Mouse (Mus musculus) left cerebral cortex, adult 18-20 months (tissue): ENCODE measurements around the gene Tmem147. TPM values are rescaled to one million over a fixed set of nuclear protein-coding genes. Genes with fewer than 3 reads are reported as not detected.

ENCODE experiments used
- DNase-seq, 2 experiments: peaks; one replicate each; pipeline ENCODE4 v3.0.0; 2021 to 2022; ENCODE audit warnings: low spot score in 2 of 2, mixed read lengths in 1 of 2
- total RNA-seq, 2 experiments: library from RNA; stranded (reverse); gene quantifications; 2 replicates each; pipeline ENCODE4 v1.2.3; 2021

Tmem147 gene
- total RNA-seq, 2 experiments from 2014 or later, result 114 to 129 TPM

DNA sequence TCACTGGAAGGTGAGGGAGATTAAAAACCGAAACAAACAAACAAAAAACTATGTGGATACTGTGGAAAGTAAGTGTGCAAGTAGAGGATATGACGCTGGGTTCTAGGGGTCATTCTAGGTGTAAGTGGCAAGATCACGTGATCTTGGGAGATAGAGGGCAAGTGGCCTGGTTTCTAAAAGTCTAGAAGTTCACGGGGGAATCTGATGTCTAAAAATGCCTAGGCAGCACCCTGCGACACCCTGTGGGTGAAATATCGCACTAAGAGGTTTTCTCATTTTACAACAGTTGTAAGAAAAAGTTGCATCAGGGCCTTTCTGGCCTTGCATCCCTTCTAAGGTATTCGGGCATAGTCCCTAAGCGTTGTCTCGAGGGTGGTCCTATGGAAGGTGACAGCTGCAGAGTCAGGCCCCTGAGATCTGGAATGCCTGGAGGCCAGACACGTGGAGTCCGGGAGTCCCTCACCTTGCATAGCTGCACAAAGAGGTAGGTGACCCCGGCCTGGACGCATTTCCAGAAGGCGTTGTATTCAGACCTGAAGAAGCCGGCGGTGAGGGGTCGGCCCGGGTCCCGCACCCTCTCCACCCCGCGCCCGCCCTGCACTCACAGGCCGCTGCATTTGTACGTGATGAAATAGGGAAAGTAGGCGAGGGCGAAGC, 473 bp downstream of the Tmem147 start:
- no peak for DNase-seq

DNA sequence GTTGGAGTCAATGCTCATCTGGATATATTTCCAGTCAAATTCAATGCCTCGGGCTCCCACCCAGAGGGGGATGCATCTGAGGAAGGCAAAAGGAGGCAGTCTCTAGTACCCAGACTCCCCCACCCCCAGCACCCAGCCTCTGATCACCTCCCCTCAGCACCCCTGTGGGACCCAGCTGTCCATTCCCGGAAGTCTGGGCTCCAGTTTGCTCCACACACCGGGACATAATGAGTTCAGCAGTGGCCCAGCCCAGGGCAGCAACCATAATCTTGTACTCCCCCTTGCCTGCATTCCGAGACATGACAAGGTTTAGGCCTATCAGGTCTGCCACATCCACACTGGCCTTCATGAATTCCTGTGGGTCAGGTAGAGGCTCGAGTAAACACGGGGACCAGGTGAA, 1.1 kb downstream of the Tmem147 start:
- no peak for DNase-seq

- DNase-seq, result no peak
Observed at GRCm38 (mm10) chr7:30723274-30723953, 5.9 kb downstream of the Tmem147 start.

DNA sequence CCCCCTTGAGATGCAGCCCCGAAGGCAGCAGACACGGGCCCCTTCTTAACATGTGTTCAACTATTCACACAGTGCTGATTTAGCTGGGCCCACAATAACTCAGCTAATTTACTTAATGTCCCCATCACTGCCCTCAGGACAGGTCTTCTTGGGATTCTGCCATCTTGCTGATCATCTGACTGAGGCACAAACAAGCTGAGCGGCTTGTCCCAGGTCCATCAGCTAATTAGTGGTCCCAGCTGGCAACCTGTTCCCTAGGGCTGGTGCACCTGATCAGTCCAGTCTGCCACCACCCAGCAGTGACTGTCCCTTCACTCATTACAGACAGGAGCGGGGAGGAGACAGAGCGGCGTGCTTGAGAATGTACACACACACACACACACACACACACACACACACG, 8.1 kb downstream of the Tmem147 start:
- no peak for DNase-seq

- no peak for DNase-seq
Observed at GRCm38 (mm10) chr7:30719669-30720068, 9.7 kb downstream of the Tmem147 start.

- DNase-seq, result no peak
Observed at GRCm38 (mm10) chr7:30717716-30718046, 11.7 kb downstream of the Tmem147 start.

DNA sequence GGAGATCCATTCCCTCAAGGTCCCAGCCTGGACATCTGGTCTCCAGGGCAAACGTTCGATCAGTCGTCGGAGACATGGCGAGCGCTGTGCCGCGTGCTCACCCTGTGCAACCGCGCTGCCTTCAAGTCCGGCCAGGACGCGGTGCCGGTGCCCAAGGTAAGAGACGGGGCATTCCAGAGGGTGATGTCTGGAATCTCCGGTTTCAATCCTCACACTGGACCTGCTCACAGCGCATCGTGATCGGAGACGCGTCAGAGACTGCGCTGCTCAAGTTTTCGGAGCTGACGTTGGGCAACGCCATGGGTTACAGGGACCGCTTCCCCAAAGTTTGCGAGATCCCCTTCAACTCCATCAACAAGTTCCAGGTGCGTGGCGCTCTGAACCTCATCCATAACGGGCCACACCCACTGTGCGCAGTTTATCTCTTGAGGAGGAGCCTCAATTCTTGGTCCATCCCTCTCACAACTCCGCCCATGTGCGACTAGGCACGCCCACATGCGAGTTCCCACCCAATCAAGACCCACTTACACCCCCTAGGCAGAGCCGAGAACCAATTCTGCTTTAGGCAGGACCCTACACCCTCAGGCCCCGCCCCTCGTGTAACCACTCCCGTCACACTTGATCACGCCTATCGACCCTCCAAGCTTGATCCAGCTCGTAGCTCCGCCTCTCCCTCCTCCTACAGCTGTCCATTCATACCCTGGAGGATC, 12.2 kb downstream of the Tmem147 start:
- DNase-seq, result peak; percentile 25 to 47

DNA sequence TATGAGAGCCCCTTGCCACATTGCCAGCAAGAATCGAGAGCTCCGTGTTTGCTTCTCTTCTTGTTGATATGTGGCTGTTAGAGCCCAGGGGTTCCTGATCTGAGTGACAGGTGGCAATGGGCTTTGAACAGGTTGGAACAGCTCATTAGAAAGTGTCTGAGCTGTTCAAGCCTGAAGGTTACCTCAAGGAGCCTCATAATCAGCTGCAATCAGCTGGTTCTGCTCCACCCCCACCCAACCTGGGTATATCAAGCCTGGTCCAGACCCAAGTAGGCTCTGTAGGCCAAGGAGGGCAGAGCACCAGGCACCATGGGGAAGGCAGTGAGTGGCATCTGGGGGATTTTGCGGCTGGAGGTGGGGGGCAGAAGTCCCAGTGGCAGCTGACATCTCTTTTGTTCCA, 17.4 kb downstream of the Tmem147 start, which contains the start of gene Atp4a:
Gene Atp4a, plus strand, starts transcription at position 268 of the 400 bp plus-strand sequence.
- no peak for DNase-seq

DNA sequence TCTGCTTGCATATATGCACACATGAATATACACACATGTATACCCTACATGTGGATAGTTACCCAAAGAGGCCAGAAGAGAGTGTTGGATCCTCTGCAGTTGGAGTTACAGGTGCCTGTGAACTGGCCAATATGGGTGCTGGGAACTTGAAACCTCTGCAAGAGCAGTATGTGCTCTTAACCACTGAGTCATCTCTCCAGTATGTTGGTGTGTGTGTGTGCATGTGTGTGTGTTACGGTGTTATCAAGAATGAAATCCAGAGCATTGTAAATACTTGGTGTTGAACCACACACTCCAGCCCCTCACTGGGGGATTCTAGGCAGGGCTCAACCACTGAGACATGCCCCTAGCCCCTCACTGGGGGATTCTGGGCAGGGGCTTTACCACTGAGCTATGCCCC, 21.9 kb downstream of the Tmem147 start:
- DNase-seq, result no peak

DNA sequence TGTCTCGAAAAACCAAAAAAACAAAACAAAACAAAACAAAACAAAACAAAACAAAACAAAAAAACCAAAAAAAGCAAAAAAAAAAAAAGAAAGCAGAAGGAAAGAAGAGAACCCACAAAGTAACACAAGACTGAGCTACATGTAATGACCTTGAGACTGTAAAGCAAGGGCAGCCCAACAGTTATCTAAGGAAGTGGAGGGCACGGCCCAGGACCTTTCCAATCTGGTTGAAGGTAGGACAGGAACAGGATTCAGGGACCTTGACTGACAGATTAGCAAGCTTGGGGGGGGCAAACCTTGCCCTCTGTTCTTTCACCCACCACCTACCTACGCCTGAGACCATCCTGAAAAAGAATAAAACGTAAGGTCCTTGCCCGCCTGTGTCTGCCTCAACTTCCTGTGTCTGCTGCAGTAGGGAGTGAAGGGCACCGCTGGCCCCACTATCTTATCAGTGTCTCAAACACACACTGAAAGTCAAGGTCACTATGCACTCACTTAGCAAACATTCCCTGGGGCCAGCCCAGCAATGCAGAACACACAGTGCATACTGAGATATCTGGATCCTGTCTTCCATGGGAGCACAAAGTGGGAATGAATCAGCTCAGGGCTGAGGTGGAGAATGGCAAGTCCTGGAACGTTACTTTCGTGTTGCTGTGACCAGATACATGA, 23.0 kb downstream of the Tmem147 start:
- DNase-seq, result no peak

GRCm38 (mm10) chr7:30698589-30698988, 30.8 kb downstream of the Tmem147 start, which contains the start of gene 2200002J24Rik:
TSS of gene 2200002J24Rik (plus strand) at chr7:30698926.
- no peak for DNase-seq

- DNase-seq, result no peak
Observed at GRCm38 (mm10) chr7:30698101-30698500, 31.2 kb downstream of the Tmem147 start.

- DNase-seq, result no peak
Observed at GRCm38 (mm10) chr7:30688325-30688724, 41.0 kb downstream of the Tmem147 start.

- DNase-seq, result no peak
Observed at GRCm38 (mm10) chr7:30683425-30683824, 45.9 kb downstream of the Tmem147 start.

DNA sequence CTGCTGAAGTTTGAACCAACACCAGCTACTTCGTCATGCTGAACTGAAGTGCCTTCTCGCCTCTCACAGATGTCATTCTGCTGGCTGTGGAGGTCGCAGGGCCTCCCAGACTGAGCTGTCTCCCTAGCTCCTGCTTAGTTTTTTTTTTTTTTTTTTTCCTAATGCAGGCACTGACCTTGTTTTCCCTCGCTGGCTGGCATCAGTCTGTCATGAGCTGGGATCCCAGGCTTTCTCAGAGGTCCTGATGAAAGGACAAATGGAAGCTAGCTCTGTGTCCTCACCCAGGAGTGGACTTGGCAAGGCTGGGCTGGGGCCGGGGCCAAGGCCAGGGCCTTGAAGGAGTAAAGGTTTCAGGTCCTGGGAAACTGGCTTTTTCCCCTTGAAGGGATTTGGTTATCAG, 47.4 kb downstream of the Tmem147 start:
- DNase-seq, result no peak

GRCm38 (mm10) chr7:30678263-30678975, 50.9 kb downstream of the Tmem147 start:
- DNase-seq, result no peak

Other genes with a start within 250 kb of the Tmem147 start
- gene Prodh2, start 235.9 kb downstream of the Tmem147 start, total RNA-seq, result not detected
- 100 to 1,000 TPM; 179 to 187 TPM for gene Arhgap33, start 194.5 kb downstream of the Tmem147 start, total RNA-seq
- 1 to 10 TPM; 3.7 to 4.3 TPM for gene Hspb6, start 177.4 kb downstream of the Tmem147 start, total RNA-seq
- gene Proser3, start 177.2 kb downstream of the Tmem147 start, total RNA-seq, result 1 to 10 TPM; 3.8 TPM
- 10 to 100 TPM; 56.8 to 60.4 TPM for gene Lin37, start 169.7 kb downstream of the Tmem147 start, total RNA-seq
- 10 to 100 TPM; 64.4 to 71.5 TPM for gene U2af1l4, start 166.2 kb downstream of the Tmem147 start, total RNA-seq
- 1 to 10 TPM; 7.5 to 8.1 TPM for gene Gm49396, start 166.2 kb downstream of the Tmem147 start, total RNA-seq
- gene Psenen, start 165.9 kb downstream of the Tmem147 start, total RNA-seq, result 10 to 100 TPM; 87.7 to 94.4 TPM
- gene Igflr1, start 164.1 kb downstream of the Tmem147 start, total RNA-seq, result 1 to 10 TPM; 2.9 to 4.7 TPM
- gene Kmt2b, start 140.8 kb downstream of the Tmem147 start, total RNA-seq, result 10 to 100 TPM; 40.0 to 48.4 TPM
- not detected for gene Zbtb32, start 130.6 kb downstream of the Tmem147 start, total RNA-seq
- gene Upk1a, start 116.7 kb downstream of the Tmem147 start, total RNA-seq, result under 1 TPM; 0.26 to 0.70 TPM
- 100 to 1,000 TPM; 606 to 625 TPM for gene Cox6b1, start 103.4 kb downstream of the Tmem147 start, total RNA-seq
- not detected for gene Etv2, start 93.7 kb downstream of the Tmem147 start, total RNA-seq
- gene Rbm42, start 79.2 kb downstream of the Tmem147 start, total RNA-seq, result 10 to 100 TPM; 66.6 to 79.5 TPM
- gene Haus5, start 64.5 kb downstream of the Tmem147 start, total RNA-seq, result 1 to 10 TPM; 5.2 to 7.6 TPM
- gene Pmis2, start 57.9 kb downstream of the Tmem147 start, total RNA-seq, result not detected
- gene 2200002J24Rik, start 30.6 kb downstream of the Tmem147 start, total RNA-seq, result not detected
- gene Atp4a, start 17.3 kb downstream of the Tmem147 start, total RNA-seq, result under 1 TPM; 0.26 to 0.66 TPM
- not detected for gene Gapdhs, start 14.1 kb upstream of the Tmem147 start, total RNA-seq
- gene Sbsn, start 21.9 kb upstream of the Tmem147 start, total RNA-seq, result 10 to 100 TPM in 1 of 2 experiments, 1 to 10 TPM in 1; 8.2 to 12.9 TPM
- gene Dmkn, start 34.2 kb upstream of the Tmem147 start, total RNA-seq, result 1 to 10 TPM; 1.9 to 4.0 TPM
- not detected for gene Krtdap, start 58.4 kb upstream of the Tmem147 start, total RNA-seq
- not detected for gene Ffar2, start 94.2 kb upstream of the Tmem147 start, total RNA-seq
- gene Ffar3, start 126.6 kb upstream of the Tmem147 start, total RNA-seq, result not detected
- gene Ffar1, start 132.0 kb upstream of the Tmem147 start, total RNA-seq, result not detected
- under 1 TPM in 1 of 2 experiments, not detected in 1; 0.09 TPM for gene Cd22, start 150.8 kb upstream of the Tmem147 start, total RNA-seq
- 100 to 1,000 TPM in 1 of 2 experiments, 10 to 100 TPM in 1; 91.4 to 101 TPM for gene Mag, start 185.3 kb upstream of the Tmem147 start, total RNA-seq
- gene Hamp2, start 195.1 kb upstream of the Tmem147 start, total RNA-seq, result not detected
- gene Hamp, start 214.5 kb upstream of the Tmem147 start, total RNA-seq, result not detected
- 100 to 1,000 TPM; 123 to 124 TPM for gene Usf2, start 227.3 kb upstream of the Tmem147 start, total RNA-seq
- 10 to 100 TPM in 1 of 2 experiments, 1 to 10 TPM in 1; 8.2 to 10.7 TPM for gene Lsr, start 243.9 kb upstream of the Tmem147 start, total RNA-seq
- under 1 TPM in 1 of 2 experiments, not detected in 1; 0.28 TPM for gene Fam187b, start 244.2 kb upstream of the Tmem147 start, total RNA-seq